Mouse (Mus musculus): ENCODE measurements around the gene Defb25. TPM values are rescaled to one million over a fixed set of nuclear protein-coding genes. Genes with fewer than 3 reads are reported as not detected.
"Not testable (repeated sequence)": the region's sequence is repeated elsewhere in the genome, so short reads cannot be mapped to it uniquely, and the experiment has no call there.

Gene Defb25
- not detected in 2 replicates for polyA plus RNA-seq (2012; rRNA removed)

DNA sequence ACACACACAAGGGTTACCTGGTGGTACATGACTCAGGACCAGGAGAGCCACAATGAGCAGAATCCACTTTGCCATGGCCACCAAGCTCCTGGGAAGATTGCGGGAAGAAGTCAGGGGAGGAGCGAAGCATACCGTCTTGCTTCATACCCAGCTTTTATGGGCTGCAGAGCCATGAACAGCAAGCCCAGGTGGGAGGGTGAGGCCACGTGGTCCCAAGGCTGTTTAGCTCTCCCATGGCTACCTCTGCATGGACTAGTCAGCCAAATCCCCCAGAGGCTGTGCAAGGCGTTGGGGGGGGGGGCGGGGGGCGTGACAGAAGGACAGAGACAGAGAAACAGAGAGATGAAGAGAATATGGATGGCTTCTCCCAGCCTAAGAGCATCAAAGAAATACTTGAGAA, at the start of gene Defb25:
Defb25 (minus strand) TSS at position 101 of the 400 bp plus-strand sequence.
- TF ChIP-seq CTCF (IDR thresholded peaks at IDR 0.05; ENCODE audit: borderline replicate concordance, extremely low read depth, insufficient read depth, insufficient read length) (no peak), POLR2A (IDR thresholded peaks at IDR 0.05; ENCODE audit: borderline replicate concordance, extremely low read depth, insufficient read depth, insufficient read length, poor library complexity, severe bottlenecking) (no peak)
- DNase-seq (ENCODE audit: low read depth): no peak

DNA sequence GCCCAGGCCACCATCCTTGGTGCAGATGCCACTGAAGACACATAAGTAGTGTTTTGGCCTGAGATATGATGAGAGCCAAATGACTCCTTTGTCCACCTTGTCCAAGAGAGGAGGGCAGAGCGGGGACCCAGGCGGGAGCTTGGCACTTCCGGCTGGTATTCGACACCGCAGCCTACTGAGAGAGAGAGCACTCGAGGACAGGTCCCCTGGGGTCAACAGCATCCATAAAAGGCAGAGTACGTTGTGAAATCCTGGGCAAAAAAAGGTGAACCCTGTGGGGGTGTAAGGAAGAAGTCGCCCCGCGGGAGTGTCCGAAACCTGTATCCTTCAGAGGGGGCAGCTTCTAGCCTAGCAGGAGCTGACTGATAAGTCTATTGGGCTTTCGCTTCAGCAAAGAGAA, 49.3 kb upstream of the Defb25 start:
- no peak for DNase-seq (ENCODE audit: low read depth)
- TF ChIP-seq CTCF (IDR thresholded peaks at IDR 0.05; ENCODE audit: borderline replicate concordance, extremely low read depth, insufficient read depth, insufficient read length) (no peak), POLR2A (IDR thresholded peaks at IDR 0.05; ENCODE audit: borderline replicate concordance, extremely low read depth, insufficient read depth, insufficient read length, poor library complexity, severe bottlenecking) (no peak)

DNA sequence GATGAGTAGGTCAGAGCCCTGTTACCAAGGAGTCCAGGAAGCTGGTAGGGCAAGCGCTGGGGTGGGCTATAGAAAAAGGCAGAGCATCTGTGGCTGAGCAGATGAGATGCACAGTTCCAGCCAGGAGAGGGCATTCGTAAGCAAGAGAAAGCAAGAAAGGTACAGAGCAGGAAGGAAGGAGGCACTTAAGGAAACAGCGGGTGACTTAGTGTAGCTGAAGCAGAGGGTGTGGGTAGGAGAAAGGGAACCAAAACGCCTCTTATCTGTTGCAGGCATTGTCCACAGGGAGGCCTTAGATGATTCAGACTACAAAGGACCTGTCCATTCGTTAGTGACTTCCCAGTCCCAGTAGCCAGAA, 48.8 kb upstream of the Defb25 start:
- DNase-seq (ENCODE audit: low read depth): peak; percentile 82
- no peak for TF ChIP-seq POLR2A (IDR thresholded peaks at IDR 0.05; ENCODE audit: borderline replicate concordance, extremely low read depth, insufficient read depth, insufficient read length, poor library complexity, severe bottlenecking)
- peak; percentile 57; the same call in 1 of the 2 replicates for TF ChIP-seq CTCF (IDR thresholded peaks at IDR 0.05; ENCODE audit: borderline replicate concordance, extremely low read depth, insufficient read depth, insufficient read length)

DNA sequence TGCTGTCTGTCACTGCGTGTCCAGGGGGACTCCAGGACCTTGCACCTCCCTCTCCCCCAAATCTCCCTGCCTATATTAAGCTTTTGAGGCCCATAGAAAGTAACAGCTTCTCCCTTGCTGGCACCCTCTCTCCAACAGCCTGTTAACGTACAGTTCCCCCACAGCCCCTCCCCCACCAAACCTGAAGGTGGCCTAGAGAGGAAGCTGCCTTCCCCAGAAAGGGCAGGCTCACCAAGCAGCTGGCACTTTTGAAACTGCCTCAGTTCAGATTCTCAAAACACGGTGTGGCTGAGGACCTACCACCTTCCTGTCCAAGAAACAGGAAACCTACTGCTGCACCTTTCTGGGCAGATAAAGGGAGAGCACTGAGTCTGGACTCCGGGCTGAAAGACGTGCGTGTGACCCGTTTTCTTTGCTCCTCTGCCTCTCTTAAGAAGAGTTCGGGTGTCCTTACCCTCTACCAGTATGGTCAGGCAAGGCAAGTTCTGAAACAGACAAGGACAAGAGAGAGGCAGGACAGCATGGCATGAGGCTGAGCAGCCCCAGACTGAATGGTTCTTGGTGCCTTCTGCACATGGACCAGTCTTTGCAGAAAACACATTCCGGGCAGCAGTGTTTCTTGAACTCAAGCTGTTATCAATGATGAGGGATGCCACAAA, 48.3 kb upstream of the Defb25 start:
- DNase-seq (ENCODE audit: low read depth): peak; percentile 52
- TF ChIP-seq POLR2A (IDR thresholded peaks at IDR 0.05; ENCODE audit: borderline replicate concordance, extremely low read depth, insufficient read depth, insufficient read length, poor library complexity, severe bottlenecking) (no peak), CTCF (IDR thresholded peaks at IDR 0.05; ENCODE audit: borderline replicate concordance, extremely low read depth, insufficient read depth, insufficient read length) (no peak)

DNA sequence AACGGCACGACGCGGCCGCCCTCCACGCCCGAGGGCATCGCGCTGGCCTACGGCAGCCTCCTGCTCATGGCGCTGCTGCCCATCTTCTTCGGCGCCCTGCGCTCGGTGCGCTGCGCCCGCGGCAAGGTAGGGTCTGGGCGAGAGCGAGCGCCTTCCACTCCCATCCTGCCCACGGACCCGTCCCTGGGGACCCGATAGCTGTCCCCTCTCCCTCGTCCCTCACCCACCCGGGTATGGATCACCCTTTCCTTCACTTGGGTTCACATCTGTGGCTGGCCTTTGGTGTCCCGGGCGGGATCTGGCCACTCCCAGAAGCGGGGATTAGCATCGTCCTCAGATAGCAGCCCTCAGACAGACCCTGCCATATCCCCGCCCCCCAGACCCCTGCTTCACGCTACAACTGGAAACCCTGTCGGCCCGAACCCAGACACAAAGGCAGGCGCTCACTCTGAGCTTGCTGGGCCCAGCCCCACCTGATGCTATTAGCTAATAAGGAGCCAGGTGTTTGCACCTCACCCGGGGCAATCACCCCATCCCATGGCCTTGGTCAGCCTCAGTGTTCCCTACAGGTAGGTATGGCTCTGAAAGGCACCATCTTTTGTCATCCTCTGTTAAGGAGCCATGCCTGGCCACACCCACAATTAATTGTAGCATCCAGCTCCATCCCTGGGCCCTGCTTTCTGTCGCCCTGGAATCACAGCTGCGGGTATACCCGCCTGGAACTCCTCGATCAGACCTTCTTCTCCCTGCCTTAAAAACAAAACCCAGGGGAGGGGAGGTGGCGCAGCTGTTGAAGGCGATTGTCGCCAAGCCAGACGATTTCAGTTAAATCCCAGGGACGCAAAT, 47.0 kb upstream of the Defb25 start:
- TF ChIP-seq CTCF (IDR thresholded peaks at IDR 0.05; ENCODE audit: borderline replicate concordance, extremely low read depth, insufficient read depth, insufficient read length) (no peak), POLR2A (IDR thresholded peaks at IDR 0.05; ENCODE audit: borderline replicate concordance, extremely low read depth, insufficient read depth, insufficient read length, poor library complexity, severe bottlenecking) (no peak)
- peak; percentile 80 for DNase-seq (ENCODE audit: low read depth)

DNA sequence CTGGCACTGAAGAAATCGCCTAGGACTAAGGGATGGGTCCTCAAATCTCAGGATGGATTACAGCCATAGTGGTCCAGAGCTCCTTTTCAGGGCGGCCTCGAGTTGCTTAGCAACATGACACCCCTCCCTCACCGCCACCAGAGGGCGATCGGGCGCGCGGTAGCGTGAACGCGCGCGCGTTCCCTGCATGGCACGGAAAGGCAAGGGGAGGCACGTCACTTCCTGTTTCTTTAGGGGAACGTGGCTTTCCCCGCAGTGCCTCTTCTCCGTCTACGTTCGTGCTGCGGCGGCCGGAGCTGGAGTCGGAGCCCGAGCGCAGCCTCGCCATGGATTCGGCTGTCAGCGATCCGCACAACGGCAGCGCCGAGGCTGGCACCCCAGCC, 46.4 kb upstream of the Defb25 start, which contains the start of gene H13:
H13 (plus strand) TSS at position 206 of the 383 bp plus-strand sequence.
- peak; percentile 98 for DNase-seq (ENCODE audit: low read depth)
- TF ChIP-seq POLR2A (IDR thresholded peaks at IDR 0.05; ENCODE audit: borderline replicate concordance, extremely low read depth, insufficient read depth, insufficient read length, poor library complexity, severe bottlenecking) (peak; percentile 86; the same call in 1 of the 2 replicates), CTCF (IDR thresholded peaks at IDR 0.05; ENCODE audit: borderline replicate concordance, extremely low read depth, insufficient read depth, insufficient read length) (peak; percentile 97)

DNA sequence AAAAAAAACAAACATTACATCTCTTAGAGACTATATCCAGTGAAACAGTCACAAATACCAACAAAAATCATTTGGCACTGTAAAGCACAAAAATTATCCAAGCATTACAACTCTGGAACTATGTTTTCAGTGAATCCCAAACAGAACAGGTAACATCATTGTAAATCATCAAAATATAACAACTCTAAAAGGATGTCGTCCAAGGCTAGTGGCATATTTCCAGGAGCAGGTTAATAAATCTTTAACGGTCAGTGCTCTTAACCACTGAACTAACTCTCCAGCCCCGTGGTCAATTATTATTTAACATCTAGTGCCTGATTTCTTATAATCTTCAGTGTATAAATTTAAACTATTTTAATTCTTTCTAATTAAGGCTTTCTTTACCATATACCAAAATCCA, 43.3 kb upstream of the Defb25 start:
- DNase-seq (ENCODE audit: low read depth): not testable (repeated sequence)

DNA sequence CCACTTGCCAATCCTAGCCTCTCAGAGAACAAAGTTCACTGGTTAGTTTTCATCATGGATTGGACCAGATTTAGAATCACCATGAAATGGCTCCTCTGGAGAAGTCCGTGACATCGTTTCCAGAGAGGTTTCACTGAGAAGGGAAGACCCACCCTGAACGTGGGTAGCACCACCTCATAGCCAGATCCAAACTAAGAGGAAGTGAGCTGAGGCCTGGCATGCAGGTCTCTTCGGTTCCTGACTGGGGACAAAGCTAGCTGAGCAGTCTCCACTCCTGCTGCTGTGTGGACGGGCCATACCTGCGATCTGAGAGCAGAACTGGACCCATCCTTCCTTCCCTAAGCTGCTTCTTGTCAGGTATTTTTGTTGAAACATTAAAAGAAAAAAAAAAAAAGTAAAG, 38.3 kb upstream of the Defb25 start:
- DNase-seq (ENCODE audit: low read depth): no peak
- no peak for TF ChIP-seq CTCF (IDR thresholded peaks at IDR 0.05; ENCODE audit: borderline replicate concordance, extremely low read depth, insufficient read depth, insufficient read length)
- no peak for TF ChIP-seq POLR2A (IDR thresholded peaks at IDR 0.05; ENCODE audit: borderline replicate concordance, extremely low read depth, insufficient read depth, insufficient read length, poor library complexity, severe bottlenecking)

DNA sequence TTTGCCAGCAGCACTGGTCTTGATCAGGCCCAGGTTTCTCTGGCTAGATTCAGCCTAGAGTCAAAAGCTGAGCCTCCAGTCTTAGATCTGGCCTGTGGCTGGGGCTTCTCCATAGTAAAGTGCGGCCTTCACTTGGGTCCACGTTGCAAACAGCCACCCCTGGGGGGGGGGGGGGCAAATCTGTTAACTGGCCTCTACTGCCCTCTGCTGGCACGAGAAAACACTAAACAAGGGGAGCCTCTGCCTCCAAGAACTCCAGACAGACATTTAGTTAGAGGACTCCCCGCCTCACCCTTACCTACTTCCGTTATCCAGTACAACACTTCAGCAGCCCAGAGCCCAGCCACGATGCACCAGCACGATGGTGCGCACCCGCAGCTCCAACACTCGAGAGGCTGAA, 34.5 kb upstream of the Defb25 start:
- no peak for DNase-seq (ENCODE audit: low read depth)
- TF ChIP-seq CTCF (IDR thresholded peaks at IDR 0.05; ENCODE audit: borderline replicate concordance, extremely low read depth, insufficient read depth, insufficient read length): peak; percentile 26; the same call in 1 of the 2 replicates
- no peak for TF ChIP-seq POLR2A (IDR thresholded peaks at IDR 0.05; ENCODE audit: borderline replicate concordance, extremely low read depth, insufficient read depth, insufficient read length, poor library complexity, severe bottlenecking)

DNA sequence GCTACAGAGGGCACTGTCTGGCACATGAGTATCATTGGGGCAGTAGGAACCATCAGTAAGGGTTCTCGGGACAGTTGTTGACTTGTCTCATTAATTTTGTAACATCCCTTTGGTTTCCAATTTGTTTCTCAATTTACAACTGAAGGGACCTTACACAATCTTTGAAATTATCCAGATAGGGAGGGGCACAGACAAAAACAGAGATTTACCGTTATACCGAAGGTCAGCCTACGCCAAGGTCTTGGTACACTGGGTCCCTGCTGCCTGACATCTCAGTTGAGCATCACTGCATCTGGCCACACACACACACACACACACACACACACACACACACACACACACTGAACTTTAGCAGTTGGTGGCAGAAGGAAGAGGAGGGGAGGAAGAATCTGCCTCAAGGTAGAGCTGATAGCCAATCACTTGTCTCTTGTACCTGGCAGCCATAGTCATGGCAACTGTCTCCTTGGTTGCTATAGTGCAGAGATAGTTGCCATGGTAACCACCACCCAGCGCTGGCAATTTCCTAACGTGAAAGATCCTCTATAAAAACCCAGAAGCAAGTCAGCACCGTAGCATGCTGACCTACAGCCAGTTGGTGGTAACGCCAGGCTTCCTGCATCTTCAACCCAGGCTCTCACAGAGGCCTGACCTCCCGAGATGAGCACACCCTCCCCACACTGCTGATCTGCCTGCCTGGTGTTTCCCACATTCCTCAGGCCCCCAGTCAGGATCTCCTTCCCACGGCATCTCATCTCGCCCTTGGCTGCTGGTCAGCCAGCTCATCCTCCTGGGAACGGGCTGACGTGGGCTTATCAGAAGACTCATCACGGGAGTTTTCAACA, 31.2 kb upstream of the Defb25 start:
- peak; percentile 96 for DNase-seq (ENCODE audit: low read depth)
- TF ChIP-seq POLR2A (IDR thresholded peaks at IDR 0.05; ENCODE audit: borderline replicate concordance, extremely low read depth, insufficient read depth, insufficient read length, poor library complexity, severe bottlenecking) (no peak), CTCF (IDR thresholded peaks at IDR 0.05; ENCODE audit: borderline replicate concordance, extremely low read depth, insufficient read depth, insufficient read length) (no peak)

DNA sequence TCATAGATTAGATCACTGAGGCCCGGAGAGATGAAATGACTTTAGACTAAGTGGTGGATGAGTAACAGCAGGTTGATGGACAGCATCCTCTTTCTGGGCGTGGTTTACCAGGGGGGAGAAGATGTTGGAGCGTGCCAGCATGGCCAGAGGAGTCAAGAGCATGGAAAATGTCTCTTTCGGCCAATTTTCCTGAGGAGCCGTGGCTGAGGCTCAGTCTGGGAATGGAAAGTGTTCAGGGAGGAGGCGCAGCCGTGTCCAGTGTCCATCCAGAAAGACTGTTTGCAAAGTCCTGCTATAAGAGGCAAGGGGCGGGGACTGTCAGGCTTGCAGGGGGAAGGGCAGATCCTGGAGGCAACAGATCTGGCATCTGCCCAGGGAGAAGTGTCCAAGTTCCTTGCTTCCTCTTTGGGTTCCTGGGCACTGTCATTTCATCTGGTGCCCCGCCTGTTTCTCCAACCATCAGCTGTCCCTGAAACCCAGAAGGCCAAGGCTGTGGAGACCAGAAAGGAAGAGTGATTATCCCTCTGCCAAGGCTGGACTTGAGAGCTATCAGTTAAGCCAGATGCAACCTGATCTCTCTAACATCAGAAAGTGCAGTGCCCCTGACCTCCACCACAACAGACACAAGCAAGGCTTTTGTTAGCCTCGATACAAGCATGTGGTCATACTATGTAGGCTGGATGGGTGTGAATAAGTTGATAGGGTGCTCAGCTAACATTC, 30.2 kb upstream of the Defb25 start:
- DNase-seq (ENCODE audit: low read depth): no peak
- TF ChIP-seq POLR2A (IDR thresholded peaks at IDR 0.05; ENCODE audit: borderline replicate concordance, extremely low read depth, insufficient read depth, insufficient read length, poor library complexity, severe bottlenecking): no peak

All from brain, embryonic 14.5 days (tissue).